Mouse (Mus musculus) embryonic fibroblast, embryonic 13.5 days (primary cell): Measurements from ENCODE around the gene G6pc. TPM values are rescaled to one million over a fixed set of nuclear protein-coding genes. Genes with fewer than 3 reads are reported as not detected.
"Not testable (repeated sequence)": the region's sequence is repeated elsewhere in the genome, so short reads cannot be mapped to it uniquely, and the experiment has no call there.

Experiments used
- H3K27ac ChIP-seq: 2 replicates; pipeline ENCODE4 v1.5.1; 2012; ENCODE audit warnings: low read length, control low read depth, inconsistent platforms; ENCODE audit not compliant: insufficient read depth
- H3K4me1 ChIP-seq: 2 replicates; pipeline ENCODE4 v1.6.1; 2011; ENCODE audit warnings: low read length; ENCODE audit not compliant: control insufficient read depth, insufficient read depth
- H3K4me3 ChIP-seq: 2 replicates; pipeline ENCODE4 v1.5.1; 2011; ENCODE audit warnings: mild to moderate bottlenecking, control low read depth, low read length; ENCODE audit not compliant: insufficient read depth
- CTCF ChIP-seq: IDR thresholded peaks from 2 replicates; pipeline ENCODE4 v1.5.1; 2011; ENCODE audit warnings: mild to moderate bottlenecking, control low read depth, low read length, moderate library complexity, borderline replicate concordance; ENCODE audit not compliant: insufficient read depth
- POLR2A ChIP-seq: IDR thresholded peaks from 2 replicates; pipeline ENCODE4 v1.6.1; 2011; ENCODE audit warnings: low read depth, mild to moderate bottlenecking, control low read depth, low read length, moderate library complexity
- polyA plus RNA-seq: library from polyadenylated mRNA; stranded (reverse); fragments of >200 nt; gene quantifications from 2 replicates; pipeline ENCODE4 v1.2.4, GENCODE M21; 2011; ENCODE audit warnings: low read depth; ENCODE audit not compliant: missing spikeins, insufficient read length

The G6pc gene
- polyA plus RNA-seq, 1 experiment, result not detected

GRCm38 (mm10) chr11:101354438-101355010 is 12.8 kb upstream of the G6pc start:
- Histone ChIP-seq H3K4me1 (no peaks in the 10 kb centered on the region), H3K4me3 (no peak overlapping the region), H3K27ac (no peak overlapping the region)
- no peak for TF ChIP-seq CTCF
- no peak for TF ChIP-seq POLR2A

- no peak overlapping the region for H3K27ac ChIP-seq
- H3K4me1 ChIP-seq, result no peaks in the 10 kb centered on the region
- H3K4me3 ChIP-seq, result no peak overlapping the region
- TF ChIP-seq POLR2A, result no peak
- TF ChIP-seq CTCF, result no peak
Measured at GRCm38 (mm10) chr11:101355916-101356315, 11.4 kb upstream of the G6pc start.

- no peaks in the 10 kb centered on the region for H3K4me1 ChIP-seq
- no peak overlapping the region for H3K4me3 ChIP-seq
- H3K27ac ChIP-seq, result no peak overlapping the region
- no peak for TF ChIP-seq CTCF
- no peak for TF ChIP-seq POLR2A
Measured at GRCm38 (mm10) chr11:101357505-101358182, 9.7 kb upstream of the G6pc start.

- no peak for TF ChIP-seq POLR2A
- TF ChIP-seq CTCF, result no peak
Measured at GRCm38 (mm10) chr11:101359776-101360175, 7.6 kb upstream of the G6pc start.

GRCm38 (mm10) chr11:101360651-101361113 is 6.7 kb upstream of the G6pc start:
- TF ChIP-seq CTCF (no peak), POLR2A (no peak)
- Histone ChIP-seq H3K4me3 (no peak overlapping the region), H3K4me1 (no peaks in the 10 kb centered on the region), H3K27ac (no peak overlapping the region)

More at GRCm38 (mm10) chr11:101359776-101360175, 7.6 kb upstream of the G6pc start:
- Histone ChIP-seq H3K4me3 (no peak overlapping the region), H3K4me1 (no peaks in the 10 kb centered on the region), H3K27ac (no peak overlapping the region)

- TF ChIP-seq CTCF (no peak), POLR2A (no peak)
- Histone ChIP-seq H3K4me3 (no peak overlapping the region), H3K4me1 (no peaks in the 10 kb centered on the region), H3K27ac (no peak overlapping the region)
Measured at GRCm38 (mm10) chr11:101364531-101364931, 2.8 kb upstream of the G6pc start.

GRCm38 (mm10) chr11:101370141-101370540 is 2.8 kb downstream of the G6pc start:
- no peak overlapping the region for H3K27ac ChIP-seq
- no peak for TF ChIP-seq CTCF
- no peak for TF ChIP-seq POLR2A
- H3K4me3 ChIP-seq, result no peak overlapping the region
- H3K4me1 ChIP-seq, result no peaks in the 10 kb centered on the region

GRCm38 (mm10) chr11:101374421-101374938 is 7.1 kb downstream of the G6pc start:
- Histone ChIP-seq H3K4me3 (no peak overlapping the region), H3K4me1 (no peaks in the 10 kb centered on the region), H3K27ac (no peak overlapping the region)
- TF ChIP-seq CTCF (no peak), POLR2A (no peak)

- H3K4me1 ChIP-seq, H3K4me3 ChIP-seq: not testable (repeated sequence)
Measured at GRCm38 (mm10) chr11:101378196-101378595, 10.8 kb downstream of the G6pc start.

GRCm38 (mm10) chr11:101378926-101379325 is 11.6 kb downstream of the G6pc start:
- TF ChIP-seq POLR2A (no peak), CTCF (no peak)
- Histone ChIP-seq H3K4me1 (no peaks in the 10 kb centered on the region), H3K4me3 (no peak overlapping the region), H3K27ac (no peak overlapping the region)

More at GRCm38 (mm10) chr11:101378196-101378595, 10.8 kb downstream of the G6pc start:
- not testable (repeated sequence) for H3K27ac ChIP-seq

GRCm38 (mm10) chr11:101381817-101382216 is 14.5 kb downstream of the G6pc start:
- TF ChIP-seq CTCF (no peak), POLR2A (no peak)
- no peak overlapping the region for H3K27ac ChIP-seq
- no peaks in the 10 kb centered on the region for H3K4me1 ChIP-seq
- H3K4me3 ChIP-seq, result no peak overlapping the region
